Mouse (Mus musculus) embryonic facial prominence, embryonic 11.5 days (tissue): ENCODE results near the gene Gmppb. TPM values are rescaled to one million over a fixed set of nuclear protein-coding genes. Genes with fewer than 3 reads are reported as not detected.

Experiments used
- ATAC-seq: fragments of 200-750 bp; cut with Nextera tagmentation; replicated peaks from 2 replicates; pipeline ENCODE4 v1.8.0; 2017; ENCODE audit warnings: low read depth; ENCODE audit not compliant: insufficient number of reproducible peaks, low FRiP score, low TSS enrichment
- DNase-seq: peaks from one replicate; pipeline ENCODE4 v3.0.0-alpha.2; 2015; ENCODE audit warnings: low spot score
- H3K27ac ChIP-seq: fragments of 300-500 bp; sonication (generic); replicated peaks from 2 replicates; pipeline ENCODE4 v1.5.1; 2014; ENCODE audit warnings: mild to moderate bottlenecking, low read depth, low read length, control low read depth
- H3K27me3 ChIP-seq: fragments of 300-500 bp; sonication (generic); 2 replicates; pipeline ENCODE4 v1.6.1; 2014; ENCODE audit warnings: mild to moderate bottlenecking, low read length, moderate library complexity, mixed read lengths; ENCODE audit not compliant: control insufficient read depth, insufficient read depth
- H3K36me3 ChIP-seq: fragments of 300-500 bp; sonication (generic); replicated peaks from 2 replicates; pipeline ENCODE4 v1.6.1; 2014; ENCODE audit warnings: low read depth, mild to moderate bottlenecking, low read length, moderate library complexity, mixed read lengths; ENCODE audit not compliant: control insufficient read depth, insufficient read depth
- H3K4me1 ChIP-seq: fragments of 300-500 bp; sonication (generic); 2 replicates; pipeline ENCODE4 v1.6.1; 2014; ENCODE audit warnings: low read length, mixed read lengths; ENCODE audit not compliant: control insufficient read depth, insufficient read depth
- H3K4me2 ChIP-seq: fragments of 300-500 bp; sonication (generic); 2 replicates; pipeline ENCODE4 v1.6.1; 2014; ENCODE audit warnings: low read depth, mild to moderate bottlenecking, control low read depth, low read length, moderate library complexity
- H3K4me3 ChIP-seq: fragments of 300-500 bp; sonication (generic); 2 replicates; pipeline ENCODE4 v1.5.1; 2014; ENCODE audit warnings: low read depth, low read length, control low read depth
- H3K9ac ChIP-seq: fragments of 300-500 bp; sonication (generic); replicated peaks from 2 replicates; pipeline ENCODE4 v1.6.1; 2014; ENCODE audit warnings: mild to moderate bottlenecking, control low read depth, low read length
- H3K9me3 ChIP-seq: fragments of 300-500 bp; sonication (generic); replicated peaks from 2 replicates; pipeline ENCODE4 v1.6.1; 2016; ENCODE audit warnings: mild to moderate bottlenecking, low read length, inconsistent platforms, mixed read lengths; ENCODE audit not compliant: control insufficient read depth
- WGBS: fragments of 180-500 bp; shearing (Covaris S2); extraction: QIAGEN DNeasy Blood & Tissue Kit; methylation state at CpG from one replicate; pipeline ENCODE4 v1.1.7; 2014; 5-methylcytosine and 5-hydroxymethylcytosine counted together
- polyA plus RNA-seq: library from polyadenylated mRNA; unstranded; fragments of >200 nt; fragmentation: Nextera tagmentation; extraction: Ambion mirVana; gene quantifications from 2 replicates; pipeline ENCODE4 v1.2.1, GENCODE M21; 2014

Gene Gmppb
- polyA plus RNA-seq, 1 experiment from 2014 or later: 19.2 TPM

DNA sequence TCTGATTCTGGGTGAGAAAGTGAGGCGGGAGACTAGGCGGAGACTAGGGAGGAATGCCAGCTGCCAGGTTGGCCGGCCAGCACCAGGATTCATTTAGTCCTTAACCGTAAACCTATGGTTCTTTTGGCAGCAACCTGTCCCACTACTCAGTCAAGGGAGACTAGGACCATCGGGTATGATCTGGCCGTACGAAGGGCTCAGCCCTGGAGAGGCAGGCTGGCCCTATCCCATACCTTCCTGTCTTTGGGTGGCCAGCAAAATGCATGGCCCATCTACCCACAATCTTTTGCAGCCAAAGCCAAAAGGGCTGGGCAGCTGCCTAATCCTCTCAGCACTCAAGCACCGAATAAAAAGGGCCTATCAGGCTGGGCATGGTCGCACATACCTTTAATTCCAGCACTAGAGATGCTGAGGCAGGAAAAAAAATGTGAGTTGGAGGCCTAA lies 23.5 kb downstream of the Gmppb start:
- no peaks in the 10 kb centered on the region for H3K36me3 ChIP-seq
- H3K9ac ChIP-seq: no peak overlapping the region
- no peak for DNase-seq
- no peaks in the 10 kb centered on the region for H3K4me1 ChIP-seq
- H3K9me3 ChIP-seq: no peaks in the 10 kb centered on the region
- H3K4me2 ChIP-seq: no peak overlapping the region
- ATAC-seq: no peak
- no peaks in the 10 kb centered on the region for H3K27me3 ChIP-seq
- no peak overlapping the region for H3K4me3 ChIP-seq
- 69% methylated on average over 9 of the region's 9 CpGs for WGBS
- no peak overlapping the region for H3K27ac ChIP-seq

DNA sequence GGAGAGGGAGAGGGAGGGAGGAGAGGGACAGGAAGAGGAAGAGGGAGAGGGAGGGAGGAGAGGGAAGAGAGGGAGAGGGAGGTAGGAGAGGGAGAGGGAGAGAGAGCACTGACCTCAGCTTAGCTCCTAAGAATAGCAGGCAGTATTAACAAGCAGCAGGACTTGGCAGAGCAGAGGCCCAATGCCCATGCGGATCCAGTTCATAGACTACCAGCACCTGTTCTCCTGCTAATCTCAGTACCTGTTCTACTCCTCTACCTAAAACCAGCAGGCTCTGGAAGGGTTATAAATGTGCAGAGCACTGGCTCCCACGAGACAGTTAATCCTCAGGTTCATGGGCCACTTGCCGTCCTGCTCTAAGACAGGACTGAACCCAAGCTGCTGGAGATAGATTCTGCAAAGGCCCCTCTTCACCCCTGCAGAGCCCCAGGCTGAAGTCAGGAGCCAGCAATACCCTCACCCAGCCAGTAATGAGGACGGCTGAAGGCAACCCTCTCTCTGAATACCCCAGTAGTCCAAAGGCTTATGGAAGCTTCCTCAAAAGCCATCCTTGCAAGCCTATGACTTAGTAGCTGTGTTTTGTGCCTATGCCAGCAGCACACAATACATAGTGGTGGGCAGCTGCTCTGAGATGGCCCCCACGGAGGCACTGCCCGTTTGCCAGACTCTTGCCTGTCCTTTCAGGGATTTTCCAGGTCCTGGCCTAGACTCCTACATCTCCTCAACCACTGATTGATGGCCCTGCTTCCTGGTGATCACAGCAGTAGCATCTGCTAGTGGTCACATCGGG lies 24.3 kb downstream of the Gmppb start:
- Histone ChIP-seq H3K4me3 (no peak overlapping the region), H3K4me2 (no peak overlapping the region), H3K27me3 (no peaks in the 10 kb centered on the region), H3K27ac (no peak overlapping the region), H3K9ac (no peak overlapping the region), H3K9me3 (no peaks in the 10 kb centered on the region), H3K4me1 (no peaks in the 10 kb centered on the region), H3K36me3 (no peaks in the 10 kb centered on the region)
- WGBS: 69% methylated on average over 7 of the region's 7 CpGs
- DNase-seq (no peak), ATAC-seq (no peak)

DNA sequence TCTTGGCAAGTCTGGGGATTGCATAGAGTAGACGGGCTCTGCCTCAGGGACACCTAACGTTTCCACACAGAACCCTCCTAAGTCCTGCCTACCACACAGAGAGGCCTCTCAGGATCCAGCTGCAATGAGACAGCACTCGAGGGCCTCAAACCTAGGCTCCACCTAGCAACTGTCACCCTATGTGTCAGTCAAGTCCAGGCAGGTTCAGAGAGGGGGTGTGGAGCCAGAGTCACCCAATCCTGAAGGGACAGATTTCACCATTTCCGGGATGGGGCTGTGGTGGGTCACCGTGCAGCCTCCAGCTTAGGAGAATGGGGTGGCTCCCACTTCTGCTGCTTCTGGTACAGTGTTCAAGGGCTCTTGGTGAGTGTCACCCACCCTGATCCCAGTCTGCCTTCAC lies 31.1 kb downstream of the Gmppb start, which contains the start of gene Mst1:
TSS of gene Mst1 (plus strand) at position 269 of the 400 bp plus-strand sequence.
- ATAC-seq (no peak), DNase-seq (no peak)
- 78% methylated on average over 5 of the region's 5 CpGs for WGBS
- H3K4me2 ChIP-seq: peak within 1 kb of the TSS; percentile 96
- peaks cover 24% of the 10 kb centered on the region for H3K27me3 ChIP-seq
- no peaks in the 10 kb centered on the region for H3K4me1 ChIP-seq
- H3K9ac ChIP-seq: peak within 1 kb of the TSS; percentile 90
- no peaks in the 10 kb centered on the region; the same call in none of the 2 replicates for H3K36me3 ChIP-seq
- H3K9me3 ChIP-seq: no peaks in the 10 kb centered on the region
- H3K4me3 ChIP-seq: peak within 1 kb of the TSS; percentile 80
- H3K27ac ChIP-seq: 0 out of 2 replicates have a peak within 1 kb of the TSS, but pooled peaks have one; percentile 2

DNA sequence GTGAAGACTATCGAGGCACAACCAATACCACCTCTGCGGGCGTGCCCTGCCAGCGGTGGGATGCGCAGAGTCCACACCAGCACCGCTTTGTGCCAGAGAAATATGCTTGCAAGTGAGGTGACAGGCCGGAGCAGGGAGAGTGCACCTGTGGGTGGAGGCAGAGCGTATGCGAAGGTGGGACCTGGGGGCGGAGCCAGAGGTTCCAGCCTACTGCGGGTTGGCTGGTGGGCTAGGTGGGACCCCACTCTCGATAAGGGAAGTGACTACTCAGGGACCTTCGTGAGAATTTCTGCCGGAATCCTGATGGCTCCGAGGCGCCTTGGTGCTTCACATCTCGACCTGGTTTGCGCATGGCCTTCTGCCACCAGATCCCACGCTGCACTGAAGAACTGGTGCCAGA lies 33.5 kb downstream of the Gmppb start:
- Histone ChIP-seq H3K4me3 (peak overlapping the region; percentile 14; the same call in 1 of the 2 replicates), H3K27me3 (peaks cover 24% of the 10 kb centered on the region), H3K4me2 (peak overlapping the region; percentile 33), H3K9me3 (no peaks in the 10 kb centered on the region), H3K4me1 (no peaks in the 10 kb centered on the region), H3K9ac (no peak overlapping the region; the same call in 1 of the 2 replicates), H3K27ac (no peak overlapping the region), H3K36me3 (peaks cover 5% of the 10 kb centered on the region)
- no peak for ATAC-seq
- no peak for DNase-seq
- WGBS: 8% methylated on average over 19 of the region's 19 CpGs

DNA sequence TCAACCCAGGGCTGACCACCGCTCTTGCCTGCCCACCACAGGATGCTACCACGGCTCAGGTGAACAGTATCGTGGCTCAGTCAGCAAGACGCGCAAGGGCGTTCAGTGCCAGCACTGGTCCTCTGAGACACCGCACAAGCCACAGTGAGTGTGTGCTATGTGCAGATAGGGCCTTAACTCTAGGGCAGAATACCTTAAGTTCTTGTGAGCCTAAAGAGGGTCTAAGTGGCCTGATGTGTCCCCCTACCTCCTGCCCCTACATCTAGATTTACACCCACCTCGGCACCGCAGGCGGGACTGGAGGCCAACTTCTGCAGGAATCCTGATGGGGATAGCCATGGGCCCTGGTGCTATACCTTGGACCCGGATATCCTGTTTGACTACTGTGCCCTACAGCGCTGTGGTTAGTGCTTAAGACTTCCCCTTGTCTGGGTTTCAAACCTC lies 34.0 kb downstream of the Gmppb start, which contains the start of gene Rnf123:
TSS of gene Rnf123 (minus strand) at position 359 of the 444 bp plus-strand sequence.
- DNase-seq (no peak), ATAC-seq (no peak)
- Histone ChIP-seq H3K4me2 (peak within 1 kb of the TSS; percentile 33), H3K27me3 (peaks cover 24% of the 10 kb centered on the region), H3K36me3 (peaks cover 5% of the 10 kb centered on the region), H3K4me1 (no peaks in the 10 kb centered on the region), H3K4me3 (peak within 1 kb of the TSS; percentile 14; the same call in 1 of the 2 replicates), H3K9ac (no peak within 1 kb of the TSS; the same call in 1 of the 2 replicates), H3K27ac (no peak within 1 kb of the TSS), H3K9me3 (no peaks in the 10 kb centered on the region)
- 31% methylated on average over 12 of the region's 12 CpGs for WGBS

DNA sequence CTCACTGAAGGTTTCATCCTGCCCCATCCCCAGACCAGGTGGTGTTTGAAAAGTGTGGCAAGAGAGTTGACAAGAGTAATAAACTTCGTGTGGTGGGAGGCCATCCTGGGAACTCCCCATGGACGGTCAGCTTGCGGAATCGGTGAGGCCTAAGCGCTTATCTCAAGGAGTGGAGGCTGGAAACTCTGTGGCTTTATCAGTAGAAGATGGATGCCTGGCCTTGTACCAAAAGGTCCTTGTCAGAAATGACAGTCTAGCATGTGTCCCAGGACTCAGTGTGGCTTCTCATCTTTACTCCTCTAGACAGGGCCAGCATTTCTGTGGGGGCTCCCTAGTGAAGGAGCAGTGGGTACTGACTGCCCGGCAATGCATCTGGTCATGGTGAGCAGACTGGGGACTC lies 34.5 kb downstream of the Gmppb start:
- peaks cover 24% of the 10 kb centered on the region for H3K27me3 ChIP-seq
- DNase-seq (no peak), ATAC-seq (no peak)
- H3K4me2 ChIP-seq: no peak overlapping the region
- no peak overlapping the region for H3K9ac ChIP-seq
- no peaks in the 10 kb centered on the region for H3K4me1 ChIP-seq
- H3K27ac ChIP-seq: no peak overlapping the region
- H3K4me3 ChIP-seq: no peak overlapping the region
- WGBS: 80% methylated on average over 6 of the region's 6 CpGs
- no peaks in the 10 kb centered on the region for H3K9me3 ChIP-seq
- peaks cover 5% of the 10 kb centered on the region for H3K36me3 ChIP-seq

DNA sequence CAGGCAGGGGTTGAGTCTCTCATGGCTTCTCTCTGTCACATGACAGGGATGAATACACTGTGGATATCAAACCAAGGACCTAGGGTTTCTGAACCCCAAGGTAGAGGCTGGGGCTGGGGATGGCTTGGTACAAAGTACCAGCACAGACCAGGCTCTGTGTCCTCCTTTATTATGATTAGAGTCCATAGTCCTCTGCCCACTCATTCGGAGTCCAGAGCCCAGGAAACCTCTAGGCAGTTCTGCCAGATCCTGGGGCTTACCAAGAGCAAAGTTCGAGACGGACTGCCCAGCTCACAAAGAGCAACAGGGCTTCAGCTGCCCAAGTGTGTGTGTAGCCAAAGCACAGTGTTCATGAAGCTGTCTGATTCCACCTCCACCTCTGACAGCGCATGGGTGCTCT lies 36.2 kb downstream of the Gmppb start:
- peaks cover 24% of the 10 kb centered on the region for H3K27me3 ChIP-seq
- H3K4me1 ChIP-seq: no peaks in the 10 kb centered on the region
- 93% methylated on average over 4 of the region's 4 CpGs for WGBS
- H3K4me3 ChIP-seq: no peak overlapping the region
- H3K36me3 ChIP-seq: peaks cover 8% of the 10 kb centered on the region
- H3K27ac ChIP-seq: no peak overlapping the region
- H3K9me3 ChIP-seq: no peaks in the 10 kb centered on the region
- DNase-seq (no peak), ATAC-seq (no peak)
- H3K4me2 ChIP-seq: no peak overlapping the region
- H3K9ac ChIP-seq: no peak overlapping the region

DNA sequence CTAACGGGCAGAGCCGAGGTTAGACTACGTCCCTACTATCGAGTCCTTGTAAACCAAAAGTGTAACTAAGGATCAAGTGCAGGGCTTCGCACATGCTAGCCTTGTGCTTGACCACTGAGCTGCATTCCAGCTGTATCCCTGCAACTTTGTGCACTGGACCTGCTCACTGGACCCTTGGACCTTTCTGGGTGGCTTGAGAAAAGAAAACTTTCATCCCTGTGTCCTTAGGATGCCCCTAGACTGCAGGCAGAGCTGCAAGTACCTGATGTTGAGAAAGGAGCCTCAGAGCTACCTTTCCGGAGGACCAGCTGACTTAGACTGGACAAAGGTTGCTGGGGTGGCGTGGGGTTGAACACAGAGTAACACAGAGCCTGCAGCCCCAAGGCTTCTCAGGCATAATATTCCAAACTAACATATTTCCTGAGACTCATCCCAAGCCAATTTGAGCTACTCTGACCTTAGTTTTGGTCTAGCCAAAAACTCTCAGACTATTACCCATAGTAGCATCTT lies 41.6 kb downstream of the Gmppb start:
- peaks cover 5% of the 10 kb centered on the region for H3K36me3 ChIP-seq
- no peak for ATAC-seq
- DNase-seq: no peak
- H3K4me1 ChIP-seq: no peaks in the 10 kb centered on the region
- no peak overlapping the region for H3K4me3 ChIP-seq
- H3K27ac ChIP-seq: no peak overlapping the region
- WGBS: 93% methylated on average over 7 of the region's 7 CpGs
- H3K4me2 ChIP-seq: no peak overlapping the region
- no peaks in the 10 kb centered on the region for H3K9me3 ChIP-seq
- H3K9ac ChIP-seq: no peak overlapping the region
- H3K27me3 ChIP-seq: no peaks in the 10 kb centered on the region
